Mouse (Mus musculus) thymus, postnatal 25 days (tissue): ENCODE measurements at regions not wholly inside any gene's neighbourhood (a gene's known extent, or its start where the extent isn't known, plus 50 kb on each side); places are given as distances from the start of the nearest gene placed in this dataset.

ENCODE experiments used
- DNase-seq: peaks from one replicate; pipeline ENCODE4 v3.0.0; 2022

DNA sequence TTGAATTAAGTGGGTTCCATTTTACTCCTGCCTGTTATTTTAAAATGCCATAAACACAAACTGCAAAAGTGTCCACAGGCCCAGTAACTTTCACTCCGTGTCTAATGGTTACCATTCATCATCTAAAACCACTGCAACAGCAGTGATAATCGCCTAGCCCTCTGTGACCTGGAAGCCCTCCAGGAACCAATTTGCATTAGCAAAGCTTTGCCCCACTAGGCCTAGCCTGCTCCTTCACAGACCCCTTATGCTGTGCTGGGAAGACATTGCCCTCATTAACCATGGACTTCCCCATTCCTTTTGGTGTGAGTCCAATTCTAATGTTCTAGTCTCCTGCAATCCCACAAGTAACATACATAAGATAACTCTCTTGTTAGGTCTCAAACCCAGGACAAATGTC, 277.3 kb upstream of the Prkd1 start:
- DNase-seq: no peak

DNA sequence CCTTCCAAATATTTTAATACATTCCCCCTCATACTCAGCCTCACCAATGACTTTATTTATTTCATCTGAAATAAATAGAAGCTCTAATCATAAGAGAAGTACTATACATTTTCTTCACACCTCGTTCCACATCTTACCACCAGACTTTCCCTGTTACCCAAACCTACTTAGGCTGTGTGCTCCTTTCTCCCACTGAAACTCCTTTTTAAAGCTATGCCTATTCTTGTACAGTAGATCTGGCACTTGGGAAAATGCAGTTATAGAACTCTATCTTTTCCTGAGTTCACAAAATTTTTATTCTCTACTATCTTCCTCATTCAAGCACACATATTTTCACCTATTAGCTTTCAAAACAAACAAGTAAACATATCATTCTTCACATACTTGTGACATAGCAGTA, 272.8 kb upstream of the Prkd1 start:
- no peak for DNase-seq

DNA sequence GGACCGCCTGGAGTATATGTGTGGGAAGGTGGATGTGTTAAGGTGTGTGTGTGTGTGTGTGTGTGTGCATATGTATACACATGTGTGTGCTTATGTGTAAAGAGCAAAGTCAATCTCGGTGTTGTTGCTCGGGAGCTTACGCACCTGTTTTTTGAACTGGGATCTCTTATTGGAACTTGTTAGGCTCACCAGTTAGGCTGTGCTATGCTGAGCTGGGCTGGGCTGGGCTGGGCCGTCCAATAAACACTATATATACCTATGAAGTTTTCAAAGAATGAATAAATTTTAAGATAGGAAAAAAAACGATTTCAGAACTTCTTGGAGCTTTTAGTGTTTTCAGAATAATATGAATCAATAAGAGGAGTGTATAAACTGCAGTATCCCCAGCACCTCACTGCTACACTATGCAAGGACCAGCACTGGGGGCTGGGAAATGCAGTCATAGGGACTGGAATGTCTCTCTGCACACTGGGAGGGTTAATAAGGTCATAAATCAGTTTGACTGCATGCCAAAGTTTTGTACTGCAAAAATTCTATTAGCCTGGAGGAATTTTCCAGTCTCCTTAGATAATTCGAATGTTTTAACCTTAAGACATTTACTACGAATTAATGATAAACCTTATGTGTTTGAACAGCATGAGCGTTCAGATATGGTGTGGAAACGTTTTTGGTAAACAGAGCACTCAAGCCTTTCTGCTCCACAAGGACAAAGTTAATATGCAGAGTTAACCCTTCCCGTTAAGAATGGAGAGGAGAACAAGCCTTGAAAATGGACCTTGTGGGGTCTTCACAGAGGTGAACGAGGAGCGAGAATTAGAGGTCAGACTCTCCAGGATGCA, 250.9 kb upstream of the Prkd1 start:
- DNase-seq: no peak

DNA sequence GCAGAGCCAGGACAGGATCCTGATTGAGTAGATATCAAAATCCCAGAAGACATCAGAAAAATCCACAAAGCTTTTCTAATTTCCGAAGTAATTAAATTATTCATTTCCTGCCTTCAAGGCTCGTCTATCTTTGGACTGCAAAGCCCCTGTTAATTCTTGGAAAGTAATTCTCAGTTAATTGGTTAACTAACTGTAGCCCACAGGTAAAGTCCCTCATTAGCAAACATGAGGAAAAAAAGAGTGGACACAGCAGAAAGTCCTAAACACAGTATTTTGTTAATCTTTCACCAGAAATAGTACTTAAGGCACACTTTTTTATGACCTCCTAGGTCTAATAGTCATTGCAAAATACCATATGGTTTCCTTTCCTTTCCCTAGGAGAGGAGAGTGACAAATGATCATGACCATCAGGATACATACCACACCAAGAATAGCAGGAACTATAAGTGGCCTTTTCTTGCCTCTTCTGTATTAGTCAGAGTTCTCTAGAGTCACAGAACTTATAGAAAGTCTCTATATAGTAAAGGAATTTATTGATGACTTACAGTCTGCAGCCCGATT, 248.8 kb upstream of the Prkd1 start:
- no peak for DNase-seq

- DNase-seq: no peak
Observed at GRCm38 (mm10) chr12:50893604-50894003, 244.7 kb upstream of the Prkd1 start.

GRCm38 (mm10) chr12:50875796-50876195, 226.9 kb upstream of the Prkd1 start:
- DNase-seq: no peak

DNA sequence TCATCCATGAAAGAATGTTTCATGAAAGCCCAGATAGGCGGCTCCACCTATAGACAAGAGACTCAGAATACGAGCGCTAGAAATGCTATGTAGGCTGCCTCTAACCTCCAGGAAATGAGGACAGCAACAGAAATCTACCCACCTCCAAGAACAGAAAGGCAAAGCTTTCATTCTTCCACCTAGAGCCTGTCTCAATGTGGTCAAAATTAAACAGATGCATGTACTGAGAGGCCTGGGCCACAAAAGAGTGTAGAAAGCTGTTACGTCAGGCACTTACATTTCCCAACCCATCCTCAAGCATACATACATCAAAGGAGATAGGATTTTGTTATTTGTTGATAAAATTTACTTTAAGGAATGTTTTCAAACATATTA, 225.1 kb upstream of the Prkd1 start:
- no peak for DNase-seq

DNA sequence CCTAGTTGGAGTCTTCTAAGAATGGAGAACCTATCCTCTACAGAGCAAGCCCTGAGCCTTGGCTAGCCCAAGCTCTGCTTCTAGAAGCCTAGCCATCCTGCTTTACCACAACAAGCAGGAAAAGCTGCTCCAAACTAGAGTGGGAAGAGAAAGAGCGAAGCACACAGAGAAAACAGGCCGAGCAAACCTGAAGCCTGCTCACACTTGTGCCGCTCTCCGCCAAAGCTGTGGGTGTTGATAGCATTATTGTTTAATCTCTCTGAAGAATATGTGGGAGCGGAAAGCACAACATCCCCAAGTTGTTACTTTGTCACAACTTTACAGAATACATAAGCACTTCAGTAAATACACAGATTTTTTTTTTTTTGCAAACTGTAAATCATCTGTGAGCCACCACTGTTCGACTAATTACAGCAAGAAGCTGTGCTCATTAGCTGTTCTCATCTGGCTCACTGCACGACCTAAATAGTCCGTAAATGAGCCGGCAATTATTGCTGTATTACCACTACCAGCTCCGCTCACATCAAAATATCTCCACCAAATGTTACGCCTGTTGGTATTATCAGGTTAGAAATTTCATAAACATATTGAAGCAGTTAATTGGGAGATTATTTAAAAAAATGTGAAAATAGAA, 224.6 kb upstream of the Prkd1 start:
- no peak for DNase-seq

- DNase-seq: no peak
Observed at GRCm38 (mm10) chr12:50851644-50852043, 202.7 kb upstream of the Prkd1 start.

- DNase-seq: no peak
Observed at GRCm38 (mm10) chr12:50847976-50848375, 199.1 kb upstream of the Prkd1 start.

GRCm38 (mm10) chr12:50842744-50843143, 193.8 kb upstream of the Prkd1 start:
- no peak for DNase-seq

DNA sequence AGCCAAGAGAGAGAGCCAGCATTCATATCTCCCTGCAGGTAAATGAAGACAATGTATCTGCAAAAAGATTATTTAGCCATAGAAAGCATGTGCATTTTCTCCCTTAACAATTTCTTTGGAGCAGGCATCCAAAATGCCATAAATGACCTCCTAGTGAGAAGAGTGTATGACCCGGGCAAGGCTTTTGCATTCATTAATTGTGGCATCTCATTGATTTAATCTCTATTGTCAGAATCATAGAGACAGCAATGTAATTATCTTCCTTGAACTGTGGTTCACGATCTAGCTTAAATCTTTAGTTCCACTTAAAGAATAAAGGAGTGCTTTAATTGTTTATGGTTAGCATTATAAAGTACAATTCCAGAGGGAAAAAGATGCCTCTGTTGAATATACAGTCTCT, 190.5 kb upstream of the Prkd1 start:
- no peak for DNase-seq

DNA sequence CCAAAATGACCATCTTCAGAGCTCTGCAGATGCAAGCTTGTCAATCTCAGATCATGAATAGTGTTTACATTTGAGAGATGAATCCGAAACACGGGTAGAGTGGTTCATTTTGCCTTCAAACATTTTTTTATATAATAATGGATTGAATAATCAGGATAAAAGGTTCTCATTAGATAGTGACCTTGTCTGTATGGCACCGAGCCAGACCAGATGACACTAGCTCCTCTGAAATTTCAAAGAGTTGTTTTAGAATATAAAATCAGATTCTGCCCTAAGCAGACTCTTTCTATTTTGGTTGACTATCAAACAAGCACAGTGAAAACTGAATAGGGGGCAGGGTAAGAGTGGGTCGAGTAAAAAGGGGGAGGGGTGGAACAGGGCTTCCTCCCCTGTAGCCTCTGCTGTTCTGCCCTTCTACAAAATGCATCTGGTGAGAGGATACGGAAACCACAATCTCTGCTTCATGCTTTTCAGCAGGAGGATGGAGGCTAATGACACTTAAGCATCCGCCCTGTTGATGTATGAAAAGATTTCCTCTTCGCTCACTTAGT, 159.9 kb upstream of the Prkd1 start:
- no peak for DNase-seq

DNA sequence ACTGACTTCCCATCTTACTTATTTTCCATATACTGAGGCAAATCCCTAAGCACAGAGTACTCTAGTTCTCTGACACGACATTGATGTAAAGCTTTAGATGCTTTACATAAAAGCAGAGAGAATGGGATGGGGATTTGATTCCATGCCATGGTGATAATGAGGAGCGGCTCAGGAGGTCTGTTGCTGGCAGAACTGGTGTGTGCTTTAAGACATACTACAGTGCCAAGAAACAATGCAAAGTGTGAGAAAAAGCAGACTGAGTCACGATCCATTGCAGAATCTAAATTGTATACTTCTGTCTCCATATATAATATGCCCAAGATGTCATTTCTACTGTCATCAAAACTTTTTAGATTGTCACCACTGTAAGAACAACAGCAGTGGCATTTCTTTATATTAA, 155.5 kb upstream of the Prkd1 start:
- DNase-seq: no peak

- no peak for DNase-seq
Observed at GRCm38 (mm10) chr12:50765156-50765940, 116.5 kb upstream of the Prkd1 start.

DNA sequence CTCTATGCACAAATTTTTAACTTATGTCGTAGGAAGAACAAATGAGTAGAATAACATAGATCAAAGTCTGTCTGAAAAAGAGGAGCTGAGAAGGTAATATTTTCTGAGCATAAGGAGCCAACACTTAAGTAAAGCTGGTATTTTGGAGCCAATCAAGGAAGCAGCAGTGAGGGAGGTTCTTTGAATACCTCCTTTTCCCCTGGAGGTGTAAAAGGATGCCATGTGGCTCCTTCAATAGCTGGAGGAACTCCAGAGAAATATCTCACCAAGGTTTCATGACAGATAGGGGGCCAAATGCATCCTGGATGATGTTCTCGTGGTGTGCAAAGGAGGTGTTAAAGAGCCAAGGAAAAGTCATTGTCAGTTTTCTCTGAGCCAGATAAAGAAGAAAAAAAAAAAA, 115.6 kb upstream of the Prkd1 start:
- no peak for DNase-seq

DNA sequence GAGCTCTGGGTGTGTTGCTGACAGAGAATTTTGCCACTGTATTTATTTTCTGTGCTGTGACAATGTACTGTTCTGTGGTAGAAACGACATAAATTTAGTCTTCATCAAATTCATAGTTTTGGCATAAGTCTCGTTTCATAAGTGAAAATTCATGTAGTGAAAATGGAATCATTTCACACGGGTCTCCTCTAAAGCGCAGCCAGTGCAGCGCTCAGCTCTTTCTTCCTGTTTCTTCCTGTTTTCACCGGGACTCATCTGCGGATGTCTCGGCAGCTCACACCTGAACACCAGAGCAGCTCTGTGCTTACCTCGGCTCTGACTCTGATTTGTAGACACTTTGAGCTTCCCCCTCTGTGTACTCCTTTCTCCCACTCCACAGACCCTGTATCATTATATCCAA, 85.2 kb upstream of the Prkd1 start:
- no peak for DNase-seq

- no peak for DNase-seq
Observed at GRCm38 (mm10) chr12:50712615-50713014, 63.7 kb upstream of the Prkd1 start.

GRCm38 (mm10) chr12:50709000-50709788, 60.3 kb upstream of the Prkd1 start:
- DNase-seq: no peak

- no peak for DNase-seq
Observed at GRCm38 (mm10) chr12:50698613-50699442, 49.9 kb upstream of the Prkd1 start.
